Mouse (Mus musculus) limb, embryonic 12.5 days (tissue): ENCODE measurements around the gene Slc34a3. TPM values are rescaled to one million over a fixed set of nuclear protein-coding genes. Genes with fewer than 3 reads are reported as not detected.
"Not testable (repeated sequence)": the region's sequence is repeated elsewhere in the genome, so short reads cannot be mapped to it uniquely, and the experiment has no call there.

Experiments
- ATAC-seq: fragments of 200-750 bp; cut with Nextera tagmentation; 2 replicates; pipeline ENCODE4 v1.8.0; 2017; ENCODE audit warnings: low read depth, moderate TSS enrichment; ENCODE audit not compliant: insufficient number of reproducible peaks, insufficient read depth, low FRiP score, low TSS enrichment
- H3K27ac ChIP-seq: fragments of 300-500 bp; sonication (generic); 2 replicates; pipeline ENCODE4 v1.5.1; 2016; ENCODE audit warnings: mild to moderate bottlenecking, moderate library complexity
- H3K27me3 ChIP-seq: fragments of 300-500 bp; sonication (generic); 2 replicates; pipeline ENCODE4 v1.6.1; 2016; ENCODE audit warnings: mild to moderate bottlenecking, moderate library complexity
- H3K36me3 ChIP-seq: fragments of 300-500 bp; sonication (generic); 2 replicates; pipeline ENCODE4 v1.6.1; 2016; ENCODE audit warnings: mild to moderate bottlenecking, moderate library complexity
- H3K4me1 ChIP-seq: fragments of 300-500 bp; sonication (generic); replicated peaks from 2 replicates; pipeline ENCODE4 v1.6.1; 2016
- H3K4me2 ChIP-seq: fragments of 300-500 bp; sonication (generic); 2 replicates; pipeline ENCODE4 v1.6.1; 2016; ENCODE audit warnings: mild to moderate bottlenecking, moderate library complexity
- H3K4me3 ChIP-seq: fragments of 300-500 bp; sonication (generic); replicated peaks from 2 replicates; pipeline ENCODE4 v1.5.1; 2016; ENCODE audit warnings: mild to moderate bottlenecking
- H3K9ac ChIP-seq: fragments of 300-500 bp; sonication (generic); replicated peaks from 2 replicates; pipeline ENCODE4 v1.6.1; 2016; ENCODE audit warnings: mild to moderate bottlenecking, moderate library complexity
- H3K9me3 ChIP-seq: fragments of 300-500 bp; sonication (generic); 2 replicates; pipeline ENCODE4 v1.6.1; 2016; ENCODE audit warnings: mild to moderate bottlenecking, moderate library complexity
- WGBS: fragments of 180-500 bp; shearing (Covaris S2); methylation state at CpG from one replicate; pipeline ENCODE4 v1.1.7; 2016; 5-methylcytosine and 5-hydroxymethylcytosine counted together
- polyA plus RNA-seq: library from polyadenylated mRNA; unstranded; fragments of >200 nt; fragmentation: Nextera tagmentation; extraction: Ambion mirVana; gene quantifications from 2 replicates; pipeline ENCODE4 v1.2.1, GENCODE M21; 2016

Slc34a3 gene
- polyA plus RNA-seq, 1 experiment from 2014 or later, result not detected

DNA sequence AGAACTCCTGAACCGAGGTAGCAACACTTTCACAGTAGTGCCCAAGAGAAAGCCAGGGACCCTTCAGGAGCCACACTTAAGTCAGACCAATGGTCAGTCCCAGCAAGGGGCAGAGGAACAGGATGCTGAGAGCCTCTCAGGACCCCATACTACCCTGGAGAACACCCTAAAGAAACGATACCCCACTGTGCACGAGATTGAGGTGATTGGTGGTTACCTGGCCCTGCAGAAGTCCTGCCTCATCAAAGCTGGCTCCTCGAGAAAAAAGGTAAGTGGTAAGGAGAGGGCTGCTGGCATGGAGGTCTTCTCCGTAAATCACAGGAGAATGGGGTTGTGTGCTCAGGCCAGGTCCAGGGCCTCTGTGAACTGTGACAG is 30.1 kb upstream of the Slc34a3 start:
- WGBS, result 77% methylated on average over 5 of the region's 5 CpGs
- no peak overlapping the region for H3K27ac ChIP-seq
- H3K9me3 ChIP-seq, result no peaks in the 10 kb centered on the region
- peaks cover 35% of the 10 kb centered on the region for H3K4me1 ChIP-seq
- H3K4me3 ChIP-seq, result no peak overlapping the region
- no peak for ATAC-seq
- H3K36me3 ChIP-seq, result peaks cover 14% of the 10 kb centered on the region
- H3K9ac ChIP-seq, result 0 out of 2 replicates have a peak overlapping the region, but pooled peaks have one; percentile 74
- peak overlapping the region; percentile 98 for H3K4me2 ChIP-seq
- H3K27me3 ChIP-seq, result peaks cover 27% of the 10 kb centered on the region

- Histone ChIP-seq H3K9ac (peak overlapping the region; percentile 74), H3K36me3 (peaks cover 9% of the 10 kb centered on the region; the same call in 1 of the 2 replicates), H3K9me3 (no peaks in the 10 kb centered on the region), H3K4me1 (peaks cover 35% of the 10 kb centered on the region), H3K27me3 (peaks cover 27% of the 10 kb centered on the region), H3K4me2 (peak overlapping the region; percentile 98), H3K27ac (no peak overlapping the region), H3K4me3 (peak overlapping the region; percentile 63)
- no peak for ATAC-seq
- WGBS, result 21% methylated on average over 12 of the region's 12 CpGs
Measured at GRCm38 (mm10) chr2:25263623-25264285, 29.6 kb upstream of the Slc34a3 start.

GRCm38 (mm10) chr2:25262795-25263622 is 28.8 kb upstream of the Slc34a3 start:
- H3K36me3 ChIP-seq, result 0 out of 2 replicates have a peak, but pooled peaks cover 4% of the 10 kb centered on the region
- under 1% methylated on average over 82 of the region's 82 CpGs for WGBS
- H3K4me2 ChIP-seq, result peak overlapping the region; percentile 98
- no peaks in the 10 kb centered on the region for H3K9me3 ChIP-seq
- peak overlapping the region; percentile 74 for H3K9ac ChIP-seq
- peaks cover 35% of the 10 kb centered on the region for H3K4me1 ChIP-seq
- peaks cover 27% of the 10 kb centered on the region for H3K27me3 ChIP-seq
- H3K27ac ChIP-seq, result no peak overlapping the region
- peak overlapping the region; percentile 63 for H3K4me3 ChIP-seq
- no peak for ATAC-seq

- Histone ChIP-seq H3K9me3 (no peaks in the 10 kb centered on the region), H3K27me3 (peaks cover 27% of the 10 kb centered on the region), H3K27ac (no peak within 1 kb of the TSS), H3K4me1 (peaks cover 34% of the 10 kb centered on the region), H3K9ac (peak within 1 kb of the TSS; percentile 74), H3K36me3 (0 out of 2 replicates have a peak, but pooled peaks cover under 1% of the 10 kb centered on the region), H3K4me2 (peak within 1 kb of the TSS; percentile 98), H3K4me3 (peak within 1 kb of the TSS; percentile 63)
- under 1% methylated on average over 39 of the region's 39 CpGs for WGBS
- peak; percentile 99 for ATAC-seq
Measured at GRCm38 (mm10) chr2:25262291-25262767, 28.2 kb upstream of the Slc34a3 start, which contains the start of gene Tprn. Gene Tprn (plus strand): TSS chr2:25262618.

- Histone ChIP-seq H3K36me3 (no peaks in the 10 kb centered on the region), H3K27ac (no peak overlapping the region), H3K9me3 (no peaks in the 10 kb centered on the region), H3K9ac (0 out of 2 replicates have a peak overlapping the region, but pooled peaks have one; percentile 12), H3K4me3 (peak overlapping the region; percentile 63), H3K4me1 (peaks cover 29% of the 10 kb centered on the region), H3K4me2 (peak overlapping the region; percentile 98), H3K27me3 (peaks cover 27% of the 10 kb centered on the region)
- 52% methylated on average over 12 of the region's 12 CpGs for WGBS
- no peak; the same call in none of the 2 replicates for ATAC-seq
Measured at GRCm38 (mm10) chr2:25261870-25262269, 27.7 kb upstream of the Slc34a3 start.

- Histone ChIP-seq H3K4me1 (peaks cover 24% of the 10 kb centered on the region), H3K9me3 (no peaks in the 10 kb centered on the region), H3K27me3 (peaks cover 12% of the 10 kb centered on the region), H3K27ac (no peak overlapping the region), H3K4me3 (no peak overlapping the region), H3K9ac (no peak overlapping the region), H3K36me3 (no peaks in the 10 kb centered on the region), H3K4me2 (no peak overlapping the region)
- 67% methylated on average over 2 of the region's 2 CpGs for WGBS
- ATAC-seq, result no peak
Measured at GRCm38 (mm10) chr2:25258887-25259286, 24.7 kb upstream of the Slc34a3 start.

DNA sequence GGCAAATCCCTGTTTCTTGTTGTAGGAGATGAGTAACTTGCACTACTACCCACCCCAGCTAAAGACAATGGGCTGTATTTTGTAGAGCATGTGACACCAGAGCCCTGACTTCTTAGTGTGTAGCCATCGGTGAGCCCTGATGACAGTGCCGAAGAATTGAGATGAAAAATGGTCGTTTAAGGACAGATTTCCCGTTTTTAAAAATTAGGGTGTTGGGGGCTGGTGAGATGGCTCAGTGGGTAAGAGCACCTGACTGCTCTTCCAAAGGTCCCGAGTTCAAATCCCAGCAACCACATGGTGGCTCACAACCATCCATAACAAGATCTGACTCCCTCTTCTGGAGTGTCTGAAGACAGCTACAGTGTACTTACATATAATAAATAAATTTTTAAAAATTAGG is 23.1 kb upstream of the Slc34a3 start:
- H3K9ac ChIP-seq, H3K4me2 ChIP-seq, H3K36me3 ChIP-seq, H3K9me3 ChIP-seq, H3K4me3 ChIP-seq, H3K27me3 ChIP-seq, ATAC-seq, H3K27ac ChIP-seq: not testable (repeated sequence)
- WGBS, result 88% methylated on average over 5 of the region's 5 CpGs
- H3K4me1 ChIP-seq, result peaks cover 15% of the 10 kb centered on the region

DNA sequence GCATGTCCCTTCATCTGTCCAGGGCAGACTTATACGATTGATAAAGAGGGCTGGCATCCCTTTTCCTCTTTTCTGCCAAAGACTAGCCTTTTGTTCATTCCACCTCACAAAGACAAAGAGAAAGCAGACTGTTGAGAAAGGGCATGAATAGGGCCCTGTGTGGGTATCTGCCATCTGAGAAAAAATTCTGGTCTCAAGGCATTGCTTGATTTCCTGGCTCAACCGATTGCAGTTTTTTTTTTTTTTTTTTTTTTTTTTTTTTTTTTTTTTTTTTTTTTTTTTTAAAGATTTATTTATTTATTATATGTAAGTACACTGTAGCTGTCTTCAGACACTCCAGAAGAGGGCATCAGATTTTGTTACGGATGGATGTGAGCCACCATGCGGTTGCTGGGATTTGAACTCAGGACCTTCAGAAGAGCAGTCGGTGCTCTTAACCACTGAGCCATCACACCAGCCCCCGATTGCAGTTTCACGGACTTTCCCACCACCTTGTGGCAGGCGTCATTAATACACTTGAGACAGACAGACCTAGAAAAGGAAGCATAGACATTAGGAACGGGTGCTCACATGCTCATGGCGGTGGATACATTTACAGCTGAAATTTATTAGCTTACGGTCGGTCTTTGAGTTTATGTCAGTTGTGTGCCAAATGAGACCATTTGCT is 22.4 kb upstream of the Slc34a3 start:
- H3K27me3 ChIP-seq, H3K27ac ChIP-seq, H3K9me3 ChIP-seq, ATAC-seq: not testable (repeated sequence)
- WGBS, result 59% methylated on average over 12 of the region's 12 CpGs
- Histone ChIP-seq H3K4me3 (peak overlapping the region; percentile 79), H3K4me2 (peak overlapping the region; percentile 97), H3K4me1 (peaks cover 15% of the 10 kb centered on the region), H3K9ac (peak overlapping the region; percentile 75; the same call in 1 of the 2 replicates), H3K36me3 (peaks cover 10% of the 10 kb centered on the region)

DNA sequence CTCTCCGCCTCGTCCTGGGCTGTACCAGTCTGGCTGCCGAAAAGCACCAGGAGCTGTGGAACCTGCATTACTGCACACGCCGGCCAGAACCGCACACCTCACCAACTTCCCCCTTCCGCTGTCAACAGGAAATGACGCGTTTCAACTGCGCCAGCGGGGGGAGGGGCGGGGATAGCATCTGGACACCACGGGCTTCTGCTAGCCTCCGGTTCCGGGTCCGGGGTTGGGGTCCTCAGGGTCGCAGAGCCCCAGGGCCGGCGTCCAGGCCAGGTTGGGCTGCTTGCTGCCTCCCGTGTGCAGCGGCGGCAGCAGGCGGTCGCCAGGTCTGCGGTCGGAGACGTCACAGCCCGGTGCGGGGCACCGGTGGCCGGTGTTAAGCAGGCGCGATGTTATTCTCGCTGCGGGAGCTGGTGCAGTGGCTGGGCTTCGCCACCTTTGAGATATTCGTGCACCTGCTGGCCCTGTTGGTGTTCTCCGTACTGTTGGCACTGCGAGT is 21.2 kb upstream of the Slc34a3 start, which contains the start of gene Tmem203:
Tmem203 (plus strand) TSS at position 156 of the 496 bp plus-strand sequence.
- Histone ChIP-seq H3K4me1 (peaks cover 15% of the 10 kb centered on the region), H3K27me3 (no peaks in the 10 kb centered on the region), H3K9ac (peak within 1 kb of the TSS; percentile 75), H3K4me2 (peak within 1 kb of the TSS; percentile 97), H3K9me3 (no peaks in the 10 kb centered on the region), H3K36me3 (peaks cover 23% of the 10 kb centered on the region), H3K27ac (peak within 1 kb of the TSS; percentile 64), H3K4me3 (peak within 1 kb of the TSS; percentile 79)
- peak; percentile 57; the same call in 1 of the 2 replicates for ATAC-seq
- WGBS, result under 1% methylated on average over 39 of the region's 39 CpGs

DNA sequence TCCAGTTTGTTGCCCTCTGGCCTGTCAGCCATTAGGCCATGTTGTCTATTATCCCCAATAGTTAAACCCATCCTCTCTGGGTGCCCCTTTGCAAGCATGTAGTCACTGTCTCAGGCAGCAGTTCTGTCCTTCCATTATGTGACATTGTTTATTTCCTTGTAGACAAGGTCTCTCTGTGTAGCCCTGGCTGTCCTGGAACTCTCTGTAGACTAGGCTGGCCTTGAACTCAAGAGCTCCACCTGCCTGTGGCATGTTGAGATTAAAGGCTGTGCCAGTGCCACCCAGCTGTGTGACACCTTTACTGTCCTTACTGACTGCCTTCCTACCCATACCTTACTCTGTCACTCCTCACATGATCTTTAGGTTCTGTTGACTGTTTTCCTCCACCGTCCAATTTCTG is 18.2 kb upstream of the Slc34a3 start:
- Histone ChIP-seq H3K4me2 (no peak overlapping the region), H3K4me3 (no peak overlapping the region), H3K27ac (no peak overlapping the region), H3K4me1 (peaks cover 15% of the 10 kb centered on the region), H3K9ac (no peak overlapping the region), H3K27me3 (no peaks in the 10 kb centered on the region), H3K36me3 (peaks cover 53% of the 10 kb centered on the region), H3K9me3 (no peaks in the 10 kb centered on the region)
- ATAC-seq, result no peak
- WGBS, result 80% methylated on average over 1 of the region's 1 CpGs
